Mouse (Mus musculus) CH12.LX (cell line): ENCODE measurements around the gene Gm20532. TPM values are rescaled to one million over a fixed set of nuclear protein-coding genes. Genes with fewer than 3 reads are reported as not detected.

Experiments used
- DNase-seq: peaks from one replicate; pipeline ENCODE4 v3.0.0-alpha.2; 2013; ENCODE audit errors: extremely low read depth
- H3K27ac ChIP-seq: 2 replicates; pipeline ENCODE4 v1.5.1; 2012; ENCODE audit warnings: low read depth, mild to moderate bottlenecking, control low read depth, moderate library complexity; ENCODE audit not compliant: insufficient read depth
- H3K27me3 ChIP-seq: replicated peaks from 2 replicates; pipeline ENCODE3; 2012; ENCODE audit warnings: inconsistent platforms
- H3K36me3 ChIP-seq, 2 experiments: replicated peaks in 1 of 2; 2 replicates each; pipeline versions ENCODE3 to v1.6.1; 2012; ENCODE audit warnings: inconsistent platforms in 1 of 2, low read length in 1 of 2, mild to moderate bottlenecking in 1 of 2, mixed read lengths in 1 of 2, moderate library complexity in 1 of 2; ENCODE audit not compliant: control insufficient read depth in 1 of 2, insufficient read depth in 1 of 2
- H3K4me1 ChIP-seq, 2 experiments: 2 replicates each; pipeline ENCODE4 v1.6.1; 2012; ENCODE audit warnings: inconsistent platforms in 1 of 2, moderate library complexity in 1 of 2; ENCODE audit not compliant: insufficient read depth in 2 of 2, control insufficient read depth in 1 of 2
- H3K4me2 ChIP-seq: 2 replicates; pipeline ENCODE4 v1.6.1; 2012; ENCODE audit warnings: low read depth, mild to moderate bottlenecking, control low read depth; ENCODE audit not compliant: poor library complexity, insufficient read depth, severe bottlenecking
- H3K4me3 ChIP-seq, 3 experiments: fragments of 150-350 bp in 1 of 3; sonication (generic) in 1 of 3; replicated peaks in 1 of 3; 2 replicates each; pipeline versions ENCODE3 to v1.5.1; 2011 to 2012; ENCODE audit warnings: low read depth in 2 of 3, low read length in 2 of 3, mild to moderate bottlenecking in 2 of 3, moderate library complexity in 2 of 3, control low read depth in 1 of 3, improper control_type of control experiment in 1 of 3, inconsistent platforms in 1 of 3, mixed read lengths in 1 of 3; ENCODE audit not compliant: poor library complexity in 1 of 3
- H3K79me2 ChIP-seq: replicated peaks from 2 replicates; pipeline ENCODE4 v1.6.1; 2012; ENCODE audit warnings: mild to moderate bottlenecking, moderate library complexity; ENCODE audit not compliant: control insufficient read depth, poor library complexity, insufficient read depth, severe bottlenecking; ENCODE audit errors: extremely low read depth
- H3K9ac ChIP-seq: 2 replicates; pipeline ENCODE4 v1.6.1; 2012; ENCODE audit warnings: low read depth, mild to moderate bottlenecking, control low read depth, moderate library complexity; ENCODE audit not compliant: insufficient read depth
- H3K9me3 ChIP-seq: replicated peaks from 2 replicates; pipeline ENCODE3; 2012; ENCODE audit warnings: low read length, inconsistent platforms, mixed read lengths
- BHLHE40 ChIP-seq: IDR thresholded peaks from 2 replicates; pipeline ENCODE4 v1.6.1; 2011; ENCODE audit warnings: mild to moderate bottlenecking, low read depth, low read length, improper control_type of control experiment
- E2F4 ChIP-seq: IDR thresholded peaks from 2 replicates; pipeline ENCODE4 v1.6.1; 2011; ENCODE audit warnings: low read depth, low read length, improper control_type of control experiment; ENCODE audit not compliant: insufficient replicate concordance
- ETS1 ChIP-seq: conservative IDR thresholded peaks from 2 replicates; pipeline ENCODE4 v1.6.1; 2012; ENCODE audit warnings: low read depth, mild to moderate bottlenecking, inconsistent platforms, low read length, improper control_type of control experiment, moderate library complexity
- HCFC1 ChIP-seq: IDR thresholded peaks from 2 replicates; pipeline ENCODE4 v1.6.1; 2012; ENCODE audit warnings: low read depth, mild to moderate bottlenecking, inconsistent platforms, low read length, improper control_type of control experiment
- MAX ChIP-seq: IDR thresholded peaks from 2 replicates; pipeline ENCODE4 v1.6.1; 2011; ENCODE audit warnings: low read length, improper control_type of control experiment
- MYC ChIP-seq: IDR thresholded peaks from 2 replicates; pipeline ENCODE4 v1.6.1; 2011; ENCODE audit warnings: low read depth, mild to moderate bottlenecking, improper control_type of control experiment, low read length
- PAX5 ChIP-seq: IDR thresholded peaks from 2 replicates; pipeline ENCODE4 v1.6.1; 2012; ENCODE audit warnings: low read length, inconsistent platforms, mixed read lengths
- POLR2AphosphoS2 ChIP-seq: IDR thresholded peaks from 2 replicates; pipeline ENCODE4 v1.6.1; 2011; ENCODE audit warnings: low read depth, low read length, improper control_type of control experiment
- RAD21 ChIP-seq: IDR thresholded peaks from 2 replicates; pipeline ENCODE4 v1.6.1; 2011; ENCODE audit warnings: low read depth, mild to moderate bottlenecking, low read length, improper control_type of control experiment, moderate library complexity
- RCOR1 ChIP-seq: conservative IDR thresholded peaks from 2 replicates; pipeline ENCODE4 v1.6.1; 2012; ENCODE audit warnings: low read depth, mild to moderate bottlenecking, inconsistent platforms, low read length, improper control_type of control experiment
- UBTF ChIP-seq: IDR thresholded peaks from 2 replicates; pipeline ENCODE4 v1.6.1; 2012; ENCODE audit warnings: low read depth, mild to moderate bottlenecking, inconsistent platforms, low read length, improper control_type of control experiment, moderate library complexity
- USF2 ChIP-seq: conservative IDR thresholded peaks from 2 replicates; pipeline ENCODE4 v1.6.1; 2011; ENCODE audit warnings: low read depth, low read length, improper control_type of control experiment
- ZKSCAN1 ChIP-seq: IDR thresholded peaks from 2 replicates; pipeline ENCODE4 v1.6.1; 2012; ENCODE audit warnings: low read depth, inconsistent platforms, low read length, improper control_type of control experiment, borderline replicate concordance
- ZMIZ1 ChIP-seq: IDR thresholded peaks from 2 replicates; pipeline ENCODE4 v1.6.1; 2012; ENCODE audit warnings: low read depth, mild to moderate bottlenecking, inconsistent platforms, low read length, improper control_type of control experiment
- ZNF384 ChIP-seq: IDR thresholded peaks from 2 replicates; pipeline ENCODE4 v1.6.1; 2012; ENCODE audit warnings: low read depth, low read length, improper control_type of control experiment, inconsistent platforms
- dilution Hi-C: fragments of 300-500 bp; cut with MboI; formaldehyde crosslinking; loops from 2 replicates; pipeline ENCODE4 v1.14.3; 2020; ENCODE audit warnings: low sequenced_read_pairs; ENCODE audit not compliant: extremely low pct_unique_long_range_greater_than_20kb, extremely low pct_ligation_motif_present
- in situ Hi-C: fragments of 300-500 bp; cut with MboI; formaldehyde crosslinking; loops from 3 replicates; pipeline ENCODE4 v1.14.3; 2019; ENCODE audit warnings: low sequenced_read_pairs, low pct_ligation_motif_present, low pct_unique_long_range_greater_than_20kb, mixed read lengths
- polyA plus RNA-seq: library from polyadenylated mRNA; unstranded; fragments of >175 nt; gene quantifications from 2 replicates; pipeline ENCODE4 v1.2.1, GENCODE M21; 2012; ENCODE audit warnings: low read depth; ENCODE audit not compliant: insufficient read length
- total RNA-seq, 2 experiments: library from RNA; depleted of rRNA; stranded (reverse); fragments of 300-350 nt in 1 of 2; fragments of >200 nt in 1 of 2; gene quantifications; 2 replicates each; pipeline ENCODE4 v1.2.3; 2012 to 2014

Gene Gm20532
- total and polyA plus RNA-seq, 3 experiments, result not detected

DNA sequence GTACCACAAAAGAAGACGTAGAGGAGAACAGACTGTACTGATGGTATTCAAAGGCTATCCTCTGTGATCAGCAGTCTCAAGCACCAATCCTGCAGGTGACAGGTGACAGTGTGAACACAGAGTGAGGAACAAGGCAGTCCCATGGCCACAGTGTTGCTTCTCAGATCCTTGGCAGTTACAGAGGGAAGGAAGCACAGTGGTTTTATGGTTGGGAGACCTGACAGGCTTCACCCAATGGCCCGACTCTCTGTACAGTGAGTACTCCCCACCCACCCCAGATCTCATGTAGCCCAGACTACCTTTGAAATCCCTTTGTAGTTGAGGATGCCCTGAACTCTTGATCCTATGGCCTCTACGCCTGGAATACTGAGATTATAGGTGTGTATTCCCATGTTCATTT, 39.0 kb downstream of the Gm20532 start:
- no peak overlapping the region for H3K4me2 ChIP-seq
- H3K79me2 ChIP-seq, result no peaks in the 10 kb centered on the region
- H3K27ac ChIP-seq, result no peak overlapping the region
- H3K36me3 ChIP-seq, result no peaks in the 10 kb centered on the region
- no peak overlapping the region for H3K9ac ChIP-seq
- H3K27me3 ChIP-seq, result peaks cover 28% of the 10 kb centered on the region
- no peak for DNase-seq
- peaks cover 0 to under 1% of the 10 kb centered on the region in 2 experiments; a peak in 1 of 4 replicates for H3K4me1 ChIP-seq
- H3K4me3 ChIP-seq, result no peak overlapping the region
- TF ChIP-seq RCOR1 (no peak), BHLHE40 (no peak), UBTF (no peak)
- no peaks in the 10 kb centered on the region for H3K9me3 ChIP-seq
- in situ Hi-C loops, result no loop called here
- dilution Hi-C loops, result no loop called here

DNA sequence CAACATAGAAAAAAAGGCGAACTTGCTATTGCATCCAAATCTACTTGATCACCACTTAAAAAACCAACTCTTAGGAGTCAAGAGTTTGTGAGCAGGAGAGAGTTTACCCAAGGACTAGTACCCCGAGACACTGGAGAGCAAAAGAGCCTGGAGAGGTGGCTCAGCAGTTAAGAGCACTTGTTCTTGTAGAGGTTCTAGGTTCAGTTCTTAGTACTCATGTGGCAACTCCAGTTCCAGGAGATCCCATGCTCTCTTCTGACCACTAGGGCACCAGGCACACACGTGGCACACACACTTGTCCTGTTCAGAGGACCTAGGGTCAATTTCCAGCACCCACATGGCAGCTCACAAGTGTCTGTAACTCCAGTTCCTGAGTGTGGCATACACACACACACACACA, 39.6 kb downstream of the Gm20532 start:
- dilution Hi-C loops, result no loop called here
- peaks cover 28% of the 10 kb centered on the region for H3K27me3 ChIP-seq
- no peak overlapping the region for H3K9ac ChIP-seq
- TF ChIP-seq ZNF384 (no peak), BHLHE40 (0 out of 2 replicates have a peak, but pooled peaks have one; percentile 23), RAD21 (no peak), ETS1 (no peak), PAX5 (no peak), ZMIZ1 (no peak), ZKSCAN1 (no peak), POLR2AphosphoS2 (no peak), USF2 (no peak), E2F4 (no peak), HCFC1 (no peak), MYC (peak; percentile 71), MAX (peak; percentile 71)
- no peak overlapping the region for H3K4me3 ChIP-seq
- H3K9me3 ChIP-seq, result no peaks in the 10 kb centered on the region
- DNase-seq, result no peak
- peaks cover 3 to 7% of the 10 kb centered on the region in 2 experiments for H3K4me1 ChIP-seq
- H3K36me3 ChIP-seq, result no peaks in the 10 kb centered on the region
- H3K79me2 ChIP-seq, result no peaks in the 10 kb centered on the region
- in situ Hi-C loops, result no loop called here
- H3K27ac ChIP-seq, result no peak overlapping the region
- H3K4me2 ChIP-seq, result no peak overlapping the region
